Mouse (Mus musculus): ENCODE results near the gene Fam217b.

DNA sequence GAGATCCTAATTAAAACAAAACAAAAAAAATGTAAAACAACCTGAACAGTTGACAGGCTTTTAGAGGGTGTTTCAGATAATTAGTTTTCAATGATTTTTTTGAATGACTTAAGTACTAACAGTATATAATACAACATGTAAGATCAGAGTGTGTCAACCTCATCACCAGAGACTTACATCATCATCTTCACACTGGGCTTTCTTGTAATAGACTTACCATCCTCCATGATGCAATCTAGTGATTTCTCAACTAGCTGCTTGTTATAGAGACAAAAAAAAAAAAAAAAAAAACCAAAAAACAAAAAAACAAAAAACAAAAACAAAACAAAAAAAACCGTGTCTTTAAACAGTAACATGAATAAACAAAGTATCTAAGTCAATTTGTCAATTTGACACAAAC, 5.3 kb upstream of the Fam217b start:
- no peak for TF ChIP-seq CTCF (IDR thresholded peaks at IDR 0.05; ENCODE audit: insufficient read depth, low read depth, low read length)
- TF ChIP-seq POLR2A (IDR thresholded peaks at IDR 0.05; ENCODE audit: insufficient read depth, low read depth, low read length), result no peak

Measured in olfactory bulb, adult 2 months (tissue).